Mouse (Mus musculus): Measurements from ENCODE around the gene Arhgap23.

The Arhgap23 gene
- long read RNA-seq, experiment 1, partial matches to known transcripts: 1 of 5 reads
- long read RNA-seq, experiment 1, other reads (novel, unspliced or antisense): 4 of 5 reads
- long read RNA-seq, experiment 2, partial matches to known transcripts: 0 of 3 reads
- long read RNA-seq, experiment 2, other reads (novel, unspliced or antisense): 3 of 3 reads

- intact Hi-C loops (cut with DNase I): no loop called here
These were observed at the start of gene Arhgap23 for GRCm38 (mm10) chr11:97415330-97415711. TSS of gene Arhgap23 (plus strand) at chr11:97415533.

- intact Hi-C loops (cut with DNase I): no loop called here
These were observed 49.8 kb upstream of the Arhgap23 start for GRCm38 (mm10) chr11:97365556-97365955.

- intact Hi-C loops (cut with DNase I): no loop called here
These were observed 46.8 kb upstream of the Arhgap23 start for GRCm38 (mm10) chr11:97368501-97368900.

GRCm38 (mm10) chr11:97370329-97371091 is 44.8 kb upstream of the Arhgap23 start:
- intact Hi-C loops (cut with DNase I): no loop called here

GRCm38 (mm10) chr11:97372159-97372864 is 43.0 kb upstream of the Arhgap23 start:
- intact Hi-C loops (cut with DNase I): no loop called here

- intact Hi-C loops (cut with DNase I): no loop called here
These were observed 41.9 kb upstream of the Arhgap23 start for GRCm38 (mm10) chr11:97373402-97373801.

GRCm38 (mm10) chr11:97380036-97380435 is 35.3 kb upstream of the Arhgap23 start:
- intact Hi-C loops (cut with DNase I): no loop called here

GRCm38 (mm10) chr11:97383017-97383416 is 32.3 kb upstream of the Arhgap23 start:
- intact Hi-C loops (cut with DNase I): no loop called here

- intact Hi-C loops (cut with DNase I): no loop called here
These were observed 31.6 kb upstream of the Arhgap23 start for GRCm38 (mm10) chr11:97383764-97384163.

GRCm38 (mm10) chr11:97387811-97388210 is 27.5 kb upstream of the Arhgap23 start:
- intact Hi-C loops (cut with DNase I): no loop called here

GRCm38 (mm10) chr11:97389127-97389526 is 26.2 kb upstream of the Arhgap23 start:
- intact Hi-C loops (cut with DNase I): no loop called here

- intact Hi-C loops (cut with DNase I): no loop called here
These were observed 21.7 kb upstream of the Arhgap23 start for GRCm38 (mm10) chr11:97393658-97394057.

GRCm38 (mm10) chr11:97394146-97394545 is 21.2 kb upstream of the Arhgap23 start:
- intact Hi-C loops (cut with DNase I): no loop called here

GRCm38 (mm10) chr11:97398506-97398905 is 16.8 kb upstream of the Arhgap23 start:
- intact Hi-C loops (cut with DNase I): no loop called here

- intact Hi-C loops (cut with DNase I): loop anchor here (10.0 kb wide), 1 partner anchor 225 kb away; the partner anchor contains the start of gene Epop
These were observed 15.2 kb upstream of the Arhgap23 start for GRCm38 (mm10) chr11:97399958-97400710.

GRCm38 (mm10) chr11:97401082-97401481 is 14.3 kb upstream of the Arhgap23 start:
- intact Hi-C loops (cut with DNase I): loop anchor here (1.0 to 10.0 kb wide), 2 partner anchors 46 to 224 kb away; partner anchors contain the start of gene Epop

- intact Hi-C loops (cut with DNase I): loop anchor here (1.0 to 10.0 kb wide), 2 partner anchors 47 to 223 kb away; partner anchors contain the start of gene Epop
These were observed 13.5 kb upstream of the Arhgap23 start for GRCm38 (mm10) chr11:97401686-97402435.

GRCm38 (mm10) chr11:97402746-97403145 is 12.6 kb upstream of the Arhgap23 start:
- intact Hi-C loops (cut with DNase I): loop anchor here (10.0 kb wide), 1 partner anchor 222 kb away; the partner anchor contains the start of gene Epop

GRCm38 (mm10) chr11:97403614-97404183 is 11.6 kb upstream of the Arhgap23 start:
- intact Hi-C loops (cut with DNase I): loop anchor here (10.0 kb wide), 1 partner anchor 221 kb away; the partner anchor contains the start of gene Epop
